Mouse (Mus musculus) myocyte (in vitro differentiated cells): Measurements from ENCODE around the gene Tjp3. TPM values are rescaled to one million over a fixed set of nuclear protein-coding genes. Genes with fewer than 3 reads are reported as not detected.

Experiments
- H3K27me3 ChIP-seq: one replicate; pipeline ENCODE4 v1.6.1; 2011; ENCODE audit not compliant: control insufficient read depth, insufficient read depth, insufficient read length
- H3K36me3 ChIP-seq: one replicate; pipeline ENCODE4 v1.6.1; 2011; ENCODE audit not compliant: control insufficient read depth, insufficient read depth
- H3K4me2 ChIP-seq: one replicate; pipeline ENCODE4 v1.6.1; 2011; ENCODE audit warnings: low read depth, control low read depth
- H3K4me3 ChIP-seq: one replicate; pipeline ENCODE4 v1.5.1; 2011; ENCODE audit warnings: mild to moderate bottlenecking, control low read depth, moderate library complexity
- H3K79me2 ChIP-seq: one replicate; pipeline ENCODE4 v1.6.1; 2011; ENCODE audit not compliant: control insufficient read depth, insufficient read depth
- H3ac ChIP-seq: one replicate; pipeline ENCODE4 v1.6.1; 2011; ENCODE audit not compliant: control insufficient read depth, insufficient read length
- CEBPB ChIP-seq: IDR thresholded peaks from 2 replicates; pipeline ENCODE4 v1.6.1; 2011; ENCODE audit warnings: mild to moderate bottlenecking, moderate library complexity; ENCODE audit not compliant: poor library complexity, insufficient read depth, severe bottlenecking
- E2F4 ChIP-seq: IDR thresholded peaks from one replicate; pipeline ENCODE4 v1.6.1; 2011; ENCODE audit warnings: mild to moderate bottlenecking, control low read depth, moderate library complexity; ENCODE audit not compliant: insufficient read depth
- MAX ChIP-seq: IDR thresholded peaks from one replicate; pipeline ENCODE4 v1.6.1; 2011; ENCODE audit warnings: low read depth, mild to moderate bottlenecking, control low read depth
- MYOD1 ChIP-seq, 3 experiments: IDR thresholded peaks; one replicate each; pipeline ENCODE4 v1.6.1; 2011; ENCODE audit warnings: control low read depth in 2 of 3, low read depth in 2 of 3, mild to moderate bottlenecking in 2 of 3, moderate library complexity in 1 of 3; ENCODE audit not compliant: insufficient read length in 2 of 3, control insufficient read depth in 1 of 3
- MYOG ChIP-seq, 3 experiments: IDR thresholded peaks; one replicate each; pipeline ENCODE4 v1.6.1; 2011; ENCODE audit warnings: control low read depth in 2 of 3, low read depth in 2 of 3, mild to moderate bottlenecking in 2 of 3; ENCODE audit not compliant: insufficient read length in 2 of 3, control insufficient read depth in 1 of 3, insufficient read depth in 1 of 3
- POLR2A ChIP-seq: IDR thresholded peaks from one replicate; pipeline ENCODE4 v1.6.1; 2011; ENCODE audit warnings: low read depth, mild to moderate bottlenecking, control low read depth, moderate library complexity; ENCODE audit not compliant: insufficient read length
- POLR2AphosphoS2 ChIP-seq: IDR thresholded peaks from one replicate; pipeline ENCODE4 v1.6.1; 2011; ENCODE audit warnings: low read depth, control low read depth; ENCODE audit not compliant: insufficient read length
- REST ChIP-seq: IDR thresholded peaks from one replicate; pipeline ENCODE4 v1.6.1; 2011; ENCODE audit warnings: mild to moderate bottlenecking, control low read depth, moderate library complexity; ENCODE audit not compliant: insufficient read depth, insufficient read length
- SRF ChIP-seq: IDR thresholded peaks from one replicate; pipeline ENCODE4 v1.6.1; 2011; ENCODE audit warnings: low read depth; ENCODE audit not compliant: control insufficient read depth, insufficient read length
- TCF12 ChIP-seq: IDR thresholded peaks from one replicate; pipeline ENCODE4 v1.6.1; 2011; ENCODE audit warnings: mild to moderate bottlenecking, control low read depth; ENCODE audit not compliant: poor library complexity, insufficient read depth, severe bottlenecking
- TCF3 ChIP-seq: IDR thresholded peaks from one replicate; pipeline ENCODE4 v1.6.1; 2011; ENCODE audit warnings: low read depth, control low read depth; ENCODE audit not compliant: insufficient read length
- USF1 ChIP-seq: IDR thresholded peaks from one replicate; pipeline ENCODE4 v1.6.1; 2011; ENCODE audit warnings: low read depth, mild to moderate bottlenecking, control low read depth, moderate library complexity
- polyA plus RNA-seq: library from polyadenylated mRNA; unstranded; fragments of >200 nt; fragmentation: generic; extraction: Trizol; gene quantifications from one replicate; pipeline ENCODE4 v1.2.1, GENCODE M21; 2012; ENCODE audit warnings: missing spikeins

Gene Tjp3
- polyA plus RNA-seq, 1 experiment, result 0.17 TPM

DNA sequence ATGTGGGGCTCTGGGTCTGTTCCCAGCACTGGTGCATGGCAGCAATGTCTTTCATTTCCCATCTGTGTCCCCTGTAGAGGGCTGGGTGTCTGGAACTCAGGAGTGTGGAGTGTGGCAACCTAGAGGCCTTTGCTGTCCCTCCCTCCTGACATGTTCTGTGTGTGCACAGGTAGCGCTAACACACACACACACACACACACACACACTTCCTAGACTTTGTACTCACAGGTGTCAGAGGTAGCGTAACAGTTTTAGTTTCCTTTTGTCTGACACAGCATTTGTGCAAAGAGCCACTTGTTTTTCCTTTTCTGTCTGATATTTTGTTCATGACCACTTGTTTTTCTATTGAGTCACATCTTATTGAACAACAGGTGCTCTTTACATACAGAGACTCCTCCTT lies 43.6 kb downstream of the Tjp3 start:
- Histone ChIP-seq H3K79me2 (no peaks in the 10 kb centered on the region), H3K4me2 (no peak overlapping the region), H3K27me3 (peaks cover 33% of the 10 kb centered on the region), H3K36me3 (no peaks in the 10 kb centered on the region), H3K4me3 (no peak overlapping the region), H3ac (no peak overlapping the region)
- TF ChIP-seq TCF12 (no peak), POLR2AphosphoS2 (no peak), MYOD1 (IDR thresholded peaks at IDR 0.05; ENCODE audit: control insufficient read depth in 1 of 3, insufficient read length in 2 of 3, low read depth in 2 of 3) (no peak)

DNA sequence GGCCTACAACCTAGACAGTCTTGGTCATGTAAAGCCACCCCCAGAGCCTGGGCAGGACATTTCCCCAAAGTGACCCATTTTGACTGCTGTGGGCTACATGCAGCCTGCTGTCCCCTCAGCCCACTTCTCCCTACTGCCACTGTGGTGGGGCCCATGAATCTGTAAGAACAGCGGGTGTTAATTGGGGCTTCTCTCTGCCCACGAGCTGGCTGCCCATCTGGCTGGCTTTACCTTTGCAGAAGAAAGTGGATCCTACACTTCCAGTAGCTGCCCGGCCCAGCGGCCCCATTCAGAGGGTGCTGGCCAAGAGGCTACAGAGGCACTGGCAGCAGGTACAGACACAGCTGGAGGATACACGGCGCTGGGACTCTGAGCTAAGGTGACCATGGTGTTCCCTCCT lies 46.2 kb downstream of the Tjp3 start:
- H3K27me3 ChIP-seq, result peaks cover 34% of the 10 kb centered on the region
- peak; percentile 29 for TF ChIP-seq POLR2AphosphoS2
- TF ChIP-seq TCF3, result no peak
- no peak for TF ChIP-seq TCF12
- H3K36me3 ChIP-seq, result no peaks in the 10 kb centered on the region
- no peak overlapping the region for H3K4me2 ChIP-seq
- H3K4me3 ChIP-seq, result no peak overlapping the region
- H3K79me2 ChIP-seq, result no peaks in the 10 kb centered on the region
- H3ac ChIP-seq, result no peak overlapping the region

DNA sequence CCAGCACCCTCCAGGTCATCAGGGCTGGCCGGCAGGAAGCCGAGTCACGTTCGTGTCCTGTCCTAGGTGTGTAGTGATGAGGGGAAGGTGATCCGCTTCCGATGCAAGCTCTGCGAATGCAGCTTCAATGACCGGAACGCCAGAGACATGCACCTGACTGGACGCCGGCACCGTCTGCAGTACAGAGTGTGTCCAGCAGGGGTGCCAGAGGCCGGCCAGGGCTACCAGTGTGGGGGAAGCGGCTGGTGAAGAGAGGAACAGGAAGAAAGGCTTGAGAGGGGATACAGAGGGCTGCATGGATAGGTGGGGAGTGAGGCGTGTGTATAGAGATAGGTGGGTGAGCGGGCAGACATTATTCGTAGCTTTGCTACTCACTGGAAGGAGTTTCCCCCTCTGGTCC lies 46.8 kb downstream of the Tjp3 start:
- TF ChIP-seq MAX (no peak), MYOG (IDR thresholded peaks at IDR 0.05; ENCODE audit: control insufficient read depth in 1 of 3, insufficient read depth in 1 of 3, insufficient read length in 2 of 3, low read depth in 2 of 3) (no peak), USF1 (no peak), REST (no peak), TCF3 (no peak), MYOD1 (IDR thresholded peaks at IDR 0.05; ENCODE audit: control insufficient read depth in 1 of 3, insufficient read length in 2 of 3, low read depth in 2 of 3) (no peak), POLR2A (no peak), POLR2AphosphoS2 (no peak), CEBPB (no peak), E2F4 (no peak), TCF12 (no peak), SRF (no peak)
- peaks cover 34% of the 10 kb centered on the region for H3K27me3 ChIP-seq

DNA sequence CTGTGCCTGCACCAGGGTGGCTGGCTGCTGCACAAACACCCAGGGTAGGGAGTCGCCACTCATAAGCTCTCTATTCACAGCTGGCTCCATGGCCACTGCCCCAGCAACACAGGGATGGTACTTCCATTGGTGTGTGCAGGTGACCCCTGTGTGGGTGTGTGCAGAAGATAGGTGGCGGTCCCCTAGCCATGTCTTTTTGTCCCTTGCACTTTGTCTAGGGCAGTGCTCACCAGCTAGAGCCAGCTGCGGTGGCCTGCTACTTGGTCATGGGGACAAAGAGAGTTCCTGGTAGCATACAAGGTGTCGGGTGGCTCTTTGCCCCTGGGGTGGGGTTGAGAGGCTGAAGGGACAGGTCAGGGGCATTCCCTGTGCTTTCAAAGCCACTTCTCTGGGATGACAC lies 47.2 kb downstream of the Tjp3 start:
- no peak overlapping the region for H3ac ChIP-seq

More for the DNA sequence above, 46.8 kb downstream of the Tjp3 start:
- H3K4me2 ChIP-seq, result no peak overlapping the region
- H3K4me3 ChIP-seq, result no peak overlapping the region
- H3K79me2 ChIP-seq, result no peaks in the 10 kb centered on the region
- no peaks in the 10 kb centered on the region for H3K36me3 ChIP-seq
- H3ac ChIP-seq, result no peak overlapping the region

DNA sequence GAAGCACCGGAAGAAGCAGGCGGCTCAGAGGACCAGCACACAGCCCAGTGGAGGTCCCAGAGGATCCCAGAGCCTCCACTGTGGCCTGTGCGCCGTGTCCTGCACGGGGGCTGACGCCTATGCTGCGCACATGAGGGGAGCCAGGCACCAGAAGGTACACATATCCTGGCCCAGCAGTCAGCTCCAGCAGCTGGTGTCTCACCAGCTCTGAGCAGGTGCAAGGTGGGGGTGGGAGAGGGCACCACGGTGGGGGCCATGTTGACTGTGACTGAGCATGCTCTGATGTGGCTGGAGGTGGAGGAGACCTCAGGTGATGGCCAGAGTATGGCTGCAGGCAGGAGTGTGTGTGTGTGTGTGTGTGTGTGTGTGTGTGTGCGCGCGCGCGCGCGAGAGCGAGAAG lies 49.4 kb downstream of the Tjp3 start:
- peaks cover 30% of the 10 kb centered on the region for H3K27me3 ChIP-seq
- H3K4me3 ChIP-seq, result no peak overlapping the region
- H3ac ChIP-seq, result no peak overlapping the region
- H3K36me3 ChIP-seq, result no peaks in the 10 kb centered on the region
- TF ChIP-seq POLR2AphosphoS2 (no peak), TCF3 (no peak), MAX (no peak), MYOD1 (IDR thresholded peaks at IDR 0.05; ENCODE audit: control insufficient read depth in 1 of 3, insufficient read length in 2 of 3, low read depth in 2 of 3) (peak in 1 of 3 experiments; percentile 61), MYOG (IDR thresholded peaks at IDR 0.05; ENCODE audit: control insufficient read depth in 1 of 3, insufficient read depth in 1 of 3, insufficient read length in 2 of 3, low read depth in 2 of 3) (peak in 2 of 3 experiments; percentile 56 to 76)
- H3K79me2 ChIP-seq, result no peaks in the 10 kb centered on the region
- no peak overlapping the region for H3K4me2 ChIP-seq

More for the DNA sequence above, 47.2 kb downstream of the Tjp3 start:
- H3K27me3 ChIP-seq, result peaks cover 34% of the 10 kb centered on the region
- H3K36me3 ChIP-seq, result no peaks in the 10 kb centered on the region
- no peaks in the 10 kb centered on the region for H3K79me2 ChIP-seq
- H3K4me2 ChIP-seq, result no peak overlapping the region
- TF ChIP-seq POLR2AphosphoS2 (peak; percentile 47), SRF (no peak)
- H3K4me3 ChIP-seq, result no peak overlapping the region

DNA sequence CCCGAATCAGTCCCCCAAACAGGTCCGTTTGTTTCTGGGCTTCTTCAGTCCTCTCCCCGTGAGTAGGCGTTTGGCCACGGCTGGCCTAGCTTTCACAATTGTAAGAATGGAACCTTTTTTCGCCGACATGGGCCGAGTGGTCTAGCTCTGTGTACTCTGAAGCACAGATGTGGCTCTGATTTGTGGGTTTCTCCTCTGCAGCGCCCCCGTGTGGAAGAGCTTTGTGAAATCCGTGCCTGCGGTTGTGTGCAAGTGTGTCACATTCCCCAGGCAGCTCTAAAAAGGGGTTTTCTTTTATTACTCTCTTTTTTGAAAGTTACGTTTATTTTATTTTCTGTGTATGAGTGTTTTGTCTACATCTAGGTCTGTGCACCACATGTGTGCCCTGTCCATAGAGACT lies 50.5 kb downstream of the Tjp3 start:
- H3K4me3 ChIP-seq, result no peak overlapping the region
- H3K4me2 ChIP-seq, result peak overlapping the region; percentile 18
- H3K36me3 ChIP-seq, result no peaks in the 10 kb centered on the region
- no peaks in the 10 kb centered on the region for H3K79me2 ChIP-seq
- TF ChIP-seq REST (no peak), POLR2A (no peak), USF1 (no peak), SRF (no peak), MYOG (IDR thresholded peaks at IDR 0.05; ENCODE audit: control insufficient read depth in 1 of 3, insufficient read depth in 1 of 3, insufficient read length in 2 of 3, low read depth in 2 of 3) (no peak), TCF3 (no peak), CEBPB (no peak), E2F4 (no peak), MAX (no peak), MYOD1 (IDR thresholded peaks at IDR 0.05; ENCODE audit: control insufficient read depth in 1 of 3, insufficient read length in 2 of 3, low read depth in 2 of 3) (no peak), POLR2AphosphoS2 (no peak), TCF12 (no peak)
- no peak overlapping the region for H3ac ChIP-seq
- H3K27me3 ChIP-seq, result peaks cover 28% of the 10 kb centered on the region
